13 mouse cellular contexts compared by ENCODE assay signal in the genomic region with DNA sequence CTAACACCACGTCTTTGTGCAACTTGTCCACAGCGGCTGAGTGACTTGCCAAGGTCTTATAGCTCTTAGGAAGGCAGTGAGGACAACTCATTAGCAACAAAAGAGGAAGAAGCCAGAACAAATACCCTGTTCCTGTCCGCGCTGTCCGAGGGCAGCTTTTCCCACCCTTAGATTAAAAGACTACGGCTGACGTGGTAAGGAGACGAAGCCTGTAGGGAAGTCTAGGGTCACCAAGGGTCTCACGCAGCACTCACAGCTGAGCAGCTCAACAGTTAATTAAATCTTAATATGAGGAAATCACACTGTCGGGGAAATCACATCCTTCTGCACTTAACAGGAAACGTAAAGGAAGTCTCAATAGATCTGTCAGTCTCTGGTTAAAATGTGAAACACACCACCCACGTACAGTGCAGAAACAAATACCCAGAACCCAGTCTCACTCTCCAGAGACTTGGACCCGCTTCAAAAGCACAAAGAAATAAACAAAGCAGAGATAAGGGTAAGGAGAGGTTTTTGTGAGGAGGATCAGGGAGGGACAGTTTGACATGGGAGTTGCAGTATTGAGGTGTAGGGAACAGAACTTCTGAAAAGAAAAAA. TPM values are rescaled to one million over a fixed set of nuclear protein-coding genes. Genes with fewer than 3 reads are reported as not detected.
DNase-seq lines count a peak whose midpoint lies in the region; ATAC-seq lines count a peak whose summit lies in the region.
"Had no signal": no experiment of that assay in that cellular context is flagged by ENCODE, and none has a peak within 500 bp of the region (broad histone marks: within the 10 kb centered on the region; RNA-seq: fewer than 3 reads in every experiment).

No protein-coding gene starts in this region.

- no peaks in the 10 kb centered on the region for H3K9me3 ChIP-seq in kidney, embryonic 15.5 days (replicated peaks)
- H3K9me3 ChIP-seq in liver, embryonic 16.5 days (replicated peaks; ENCODE audit: control insufficient read depth, low read length) = no peaks in the 10 kb centered on the region
- H3K9me3 ChIP-seq: midbrain, embryonic 10.5 days had no signal

- no peak overlapping the region for H3K4me3 ChIP-seq in kidney, embryonic 15.5 days (replicated peaks)
- no peak overlapping the region for H3K4me3 ChIP-seq in liver, embryonic 16.5 days (ENCODE audit: low read depth, low read length)
- H3K4me3 ChIP-seq: midbrain, embryonic 10.5 days had no signal

- no peak for ATAC-seq in kidney, embryonic 15.5 days (replicated peaks; ENCODE audit: low FRiP score)
- peak; percentile 62 for ATAC-seq in liver, embryonic 16.5 days (ENCODE audit: low read depth)

- peaks cover 32% of the 10 kb centered on the region for H3K4me1 ChIP-seq in kidney, embryonic 15.5 days
- no peaks in the 10 kb centered on the region for H3K4me1 ChIP-seq in liver, embryonic 16.5 days (ENCODE audit: control insufficient read depth, low read depth, low read length)

- H3K27me3 ChIP-seq in kidney, embryonic 15.5 days = no peaks in the 10 kb centered on the region
- no peaks in the 10 kb centered on the region for H3K27me3 ChIP-seq in liver, embryonic 16.5 days (ENCODE audit: control insufficient read depth, insufficient read depth, low read depth, low read length)

- H3K4me2 ChIP-seq in kidney, embryonic 15.5 days = 0 out of 2 replicates have a peak overlapping the region, but pooled peaks have one; percentile 12
- H3K4me2 ChIP-seq in liver, embryonic 16.5 days (ENCODE audit: low read depth, low read length) = no peak overlapping the region

- WGBS in kidney, embryonic 15.5 days = 52% methylated on average over 13 of the region's 13 CpGs
- 47% methylated on average over 13 of the region's 13 CpGs for WGBS in liver, embryonic 16.5 days (ENCODE audit: insufficient replicate concordance)

- H3K9ac ChIP-seq in kidney, embryonic 15.5 days = no peak overlapping the region
- H3K9ac ChIP-seq in liver, embryonic 16.5 days (ENCODE audit: low read depth, low read length) = no peak overlapping the region

- peaks cover 43% of the 10 kb centered on the region for H3K36me3 ChIP-seq in kidney, embryonic 15.5 days
- no peaks in the 10 kb centered on the region for H3K36me3 ChIP-seq in liver, embryonic 16.5 days (ENCODE audit: control insufficient read depth, insufficient read depth)

- no peak overlapping the region for H3K27ac ChIP-seq in kidney, embryonic 15.5 days
- no peak overlapping the region for H3K27ac ChIP-seq in liver, embryonic 16.5 days (ENCODE audit: low read length)
- H3K27ac ChIP-seq: midbrain, embryonic 10.5 days had no signal

- DNase-seq in adrenal gland, adult 2 months = peak; percentile 6
- DNase-seq in adrenal gland, adult 8-10 months = no peak
- no peak for DNase-seq in kidney, postnatal 25 days
- DNase-seq in CD4-positive, CD25-positive, alpha-beta regulatory T cell, adult 2 months (ENCODE audit: low read depth, low spot score) = peak; percentile 43
- DNase-seq in urinary bladder, adult 2 months (ENCODE audit: low spot score) = no peak
- no peak for DNase-seq in layer of hippocampus, adult 9-11 months
- DNase-seq: cerebellum, adult 11 months; embryo, embryonic 11 days; gastrocnemius, postnatal 10 days; right cerebral cortex, adult 18-20 months had no signal

RNA-seq across cellular contexts. Expression of a gene that starts 29.0 kb away (rescaled TPM):
- total RNA-seq in adrenal gland, adult 2 months (2021) = 10 to 100 TPM; 10.8 to 14.1 TPM
- 2.2 and 3.6 TPM in 2 replicates for polyA plus RNA-seq in adrenal gland, adult 2 months (2012; rRNA removed)
- 10 to 100 TPM; 13.6 to 17.0 (median 14.6) TPM for total RNA-seq in adrenal gland, adult 8-10 months (2022)
- polyA plus RNA-seq in kidney, embryonic 15.5 days (2015; fragmentation: Nextera tagmentation; extraction: Ambion mirVana) = 19.8 and 20.4 TPM in 2 replicates
- 3.5 and 4.2 TPM in 2 replicates for polyA plus RNA-seq in liver, embryonic 16.5 days (2015; fragmentation: Nextera tagmentation; extraction: Ambion mirVana)
- polyA plus RNA-seq in urinary bladder, adult 2 months (2012; rRNA removed) = 4.9 and 7.1 TPM in 2 replicates

RNA-seq across cellular contexts. Expression of a gene that starts 29.0 kb away (rescaled TPM):
- 10 to 100 TPM; 24.6 to 26.8 TPM for total RNA-seq in adrenal gland, adult 2 months (2021)
- polyA plus RNA-seq in adrenal gland, adult 2 months (2012; rRNA removed) = 8.4 and 12.5 TPM in 2 replicates
- total RNA-seq in adrenal gland, adult 8-10 months (2022) = 10 to 100 TPM; 33.3 to 43.6 (median 39.4) TPM
- 44.1 and 44.8 TPM in 2 replicates for polyA plus RNA-seq in kidney, embryonic 15.5 days (2015; fragmentation: Nextera tagmentation; extraction: Ambion mirVana)
- 10.6 and 10.9 TPM in 2 replicates for polyA plus RNA-seq in liver, embryonic 16.5 days (2015; fragmentation: Nextera tagmentation; extraction: Ambion mirVana)
- 23.2 and 23.4 TPM in 2 replicates for polyA plus RNA-seq in urinary bladder, adult 2 months (2012; rRNA removed)

RNA-seq across cellular contexts. Expression of a gene that starts 33.9 kb away (rescaled TPM):
- total RNA-seq in adrenal gland, adult 2 months (2021) = 10 to 100 TPM; 16.7 to 24.6 TPM
- 3.1 and 7.5 TPM in 2 replicates for polyA plus RNA-seq in adrenal gland, adult 2 months (2012; rRNA removed)
- 10 to 100 TPM; 18.0 to 21.3 (median 20.2) TPM for total RNA-seq in adrenal gland, adult 8-10 months (2022)
- polyA plus RNA-seq in kidney, embryonic 15.5 days (2015; fragmentation: Nextera tagmentation; extraction: Ambion mirVana) = 39.5 and 41.9 TPM in 2 replicates
- polyA plus RNA-seq in liver, embryonic 16.5 days (2015; fragmentation: Nextera tagmentation; extraction: Ambion mirVana) = 8.6 and 9.9 TPM in 2 replicates
- polyA plus RNA-seq in urinary bladder, adult 2 months (2012; rRNA removed) = 57.8 and 69.1 TPM in 2 replicates

Comparison
In these comparisons a context has a peak if more than half of its experiments do, and no peak if none do; other contexts are left out.
1. DNase-seq: peak in adrenal gland, adult 2 months (single experiment) and CD4-positive, CD25-positive, alpha-beta regulatory T cell, adult 2 months (single experiment); none in adrenal gland, adult 8-10 months (single experiment), kidney, postnatal 25 days (0 of 2), urinary bladder, adult 2 months (single experiment) and layer of hippocampus, adult 9-11 months (single experiment).